ENCODE assay signal across 15 mouse cellular contexts in genomic region chr4:149461579-149462304, GRCm38 (mm10). TPM values are rescaled to one million over a fixed set of nuclear protein-coding genes. Genes with fewer than 3 reads are reported as not detected.
DNase-seq lines count a peak whose midpoint lies in the region; ATAC-seq and TF ChIP-seq lines count a peak whose summit lies in the region.
"Had no signal": no experiment of that assay in that cellular context is flagged by ENCODE, and none has a peak within 500 bp of the region (broad histone marks: within the 10 kb centered on the region; RNA-seq: fewer than 3 reads in every experiment).

No protein-coding gene starts in this region.

- no peak for TF ChIP-seq POLR2A in lung, adult 2 months (IDR thresholded peaks at IDR 0.05; ENCODE audit: borderline replicate concordance, extremely low read depth, low read depth, low read length)
- TF ChIP-seq POLR2A in cerebellum, adult 2 months (IDR thresholded peaks at IDR 0.05; ENCODE audit: borderline replicate concordance, insufficient read depth, low read length), result no peak

- H3K4me1 ChIP-seq in hindbrain, postnatal 0 days (ENCODE audit: insufficient read depth, low read length), result no peaks in the 10 kb centered on the region
- H3K4me1 ChIP-seq in hindbrain, embryonic 14.5 days (replicated peaks; ENCODE audit: control insufficient read depth, insufficient read depth, low read length), result no peaks in the 10 kb centered on the region
- H3K4me1 ChIP-seq in lung, adult 2 months (ENCODE audit: control insufficient read depth, insufficient read depth, low read length), result no peaks in the 10 kb centered on the region
- H3K4me1 ChIP-seq in cerebellum, adult 2 months (ENCODE audit: control insufficient read depth, insufficient read depth, low read length), result peaks cover 27% of the 10 kb centered on the region
- no peaks in the 10 kb centered on the region for H3K4me1 ChIP-seq in forebrain, postnatal 0 days (ENCODE audit: insufficient read depth)

- H3K27me3 ChIP-seq in hindbrain, postnatal 0 days (ENCODE audit: insufficient read depth, low read length), result no peaks in the 10 kb centered on the region
- no peaks in the 10 kb centered on the region for H3K27me3 ChIP-seq in hindbrain, embryonic 14.5 days (ENCODE audit: control insufficient read depth, insufficient read depth, low read length)
- H3K27me3 ChIP-seq in cerebellum, adult 2 months (ENCODE audit: control insufficient read depth, insufficient read depth, low read length), result no peaks in the 10 kb centered on the region
- no peaks in the 10 kb centered on the region for H3K27me3 ChIP-seq in forebrain, postnatal 0 days (ENCODE audit: insufficient read depth, low read length)
- H3K27me3 ChIP-seq: heart, embryonic 13.5 days; midbrain, embryonic 13.5 days had no signal

- DNase-seq in hindbrain, postnatal 0 days (ENCODE audit: low spot score), result peak; percentile 46
- no peak for DNase-seq in hindbrain, embryonic 14.5 days (ENCODE audit: low spot score)
- DNase-seq in lung, postnatal 36 days, result peak; percentile 8
- DNase-seq in lung, adult 2 months, result no peak
- DNase-seq in cerebellum, adult 2 months, result peak; percentile 81 to 87
- peak; percentile 42 for DNase-seq in retina, embryonic 14.5 days (ENCODE audit: low spot score)
- DNase-seq in forebrain, postnatal 0 days, result no peak

- H3K9me3 ChIP-seq in hindbrain, postnatal 0 days (ENCODE audit: low read length), result no peaks in the 10 kb centered on the region
- H3K9me3 ChIP-seq in hindbrain, embryonic 14.5 days (ENCODE audit: control insufficient read depth, low read length), result no peaks in the 10 kb centered on the region
- no peaks in the 10 kb centered on the region for H3K9me3 ChIP-seq in forebrain, postnatal 0 days (ENCODE audit: low read length)
- H3K9me3 ChIP-seq: heart, embryonic 13.5 days; midbrain, embryonic 13.5 days had no signal

- TF ChIP-seq CTCF in hindbrain, postnatal 0 days (IDR thresholded peaks at IDR 0.05; ENCODE audit: low read depth), result no peak
- TF ChIP-seq CTCF in lung, adult 2 months (IDR thresholded peaks at IDR 0.05; ENCODE audit: insufficient read depth, low read length), result no peak
- TF ChIP-seq CTCF in cerebellum, adult 2 months (IDR thresholded peaks at IDR 0.05; ENCODE audit: borderline replicate concordance, insufficient read depth, low read depth, low read length), result no peak
- TF ChIP-seq CTCF in forebrain, postnatal 0 days (IDR thresholded peaks at IDR 0.05; ENCODE audit: low read depth), result no peak

- no peak overlapping the region for H3K4me2 ChIP-seq in hindbrain, postnatal 0 days (ENCODE audit: low read depth, low read length)
- H3K4me2 ChIP-seq in hindbrain, embryonic 14.5 days (replicated peaks), result no peak overlapping the region
- H3K4me2 ChIP-seq in forebrain, postnatal 0 days (ENCODE audit: low read depth), result no peak overlapping the region
- H3K4me2 ChIP-seq: heart, embryonic 13.5 days; midbrain, embryonic 13.5 days had no signal

- WGBS in hindbrain, postnatal 0 days, result 56% methylated on average over 6 of the region's 7 CpGs
- WGBS in hindbrain, embryonic 14.5 days, result 63% methylated on average over 7 of the region's 7 CpGs
- WGBS in lung, adult 2 months, result 51% methylated on average over 7 of the region's 7 CpGs
- WGBS in cerebellum, adult 2 months, result 7% methylated on average over 6 of the region's 7 CpGs
- 60% methylated on average over 6 of the region's 7 CpGs for WGBS in forebrain, postnatal 0 days

- no peak overlapping the region for H3K4me3 ChIP-seq in hindbrain, postnatal 0 days (ENCODE audit: low read length)
- no peak overlapping the region for H3K4me3 ChIP-seq in hindbrain, embryonic 14.5 days (replicated peaks; ENCODE audit: low read length)
- H3K4me3 ChIP-seq in lung, adult 2 months (replicated peaks; ENCODE audit: extremely low read depth, low read depth, low read length), result no peak overlapping the region
- H3K4me3 ChIP-seq in cerebellum, adult 2 months (replicated peaks; ENCODE audit: insufficient read depth, low read depth, low read length), result peak overlapping the region; percentile 29
- no peak overlapping the region for H3K4me3 ChIP-seq in forebrain, postnatal 0 days (ENCODE audit: low read depth, low read length)
- H3K4me3 ChIP-seq: heart, embryonic 13.5 days; midbrain, embryonic 13.5 days had no signal

- H3K9ac ChIP-seq in hindbrain, postnatal 0 days (replicated peaks; ENCODE audit: low read length), result no peak overlapping the region
- H3K9ac ChIP-seq in hindbrain, embryonic 14.5 days, result no peak overlapping the region
- no peak overlapping the region for H3K9ac ChIP-seq in forebrain, postnatal 0 days
- H3K9ac ChIP-seq: midbrain, embryonic 13.5 days had no signal

- no peaks in the 10 kb centered on the region for H3K36me3 ChIP-seq in hindbrain, postnatal 0 days (ENCODE audit: insufficient read depth, low read length)
- H3K36me3 ChIP-seq in hindbrain, embryonic 14.5 days (replicated peaks; ENCODE audit: control insufficient read depth, insufficient read depth), result no peaks in the 10 kb centered on the region
- H3K36me3 ChIP-seq in forebrain, postnatal 0 days (ENCODE audit: insufficient read depth), result no peaks in the 10 kb centered on the region
- H3K36me3 ChIP-seq: heart, embryonic 13.5 days; midbrain, embryonic 13.5 days had no signal

- no peak for ATAC-seq in hindbrain, postnatal 0 days
- ATAC-seq in hindbrain, embryonic 14.5 days (ENCODE audit: low FRiP score), result no peak
- ATAC-seq in forebrain, postnatal 0 days, result no peak
- ATAC-seq: CD4-positive, CD25-positive, alpha-beta regulatory T cell, adult 4 months; forebrain, embryonic 16.5 days; midbrain, embryonic 13.5 days had no signal

- H3K27ac ChIP-seq in hindbrain, postnatal 0 days, result no peak overlapping the region
- H3K27ac ChIP-seq in hindbrain, embryonic 14.5 days, result no peak overlapping the region
- H3K27ac ChIP-seq in cerebellum, adult 2 months (ENCODE audit: insufficient read depth, low read length), result peak overlapping the region; percentile 96
- H3K27ac ChIP-seq in forebrain, postnatal 0 days (ENCODE audit: low read depth, low read length), result no peak overlapping the region
- H3K27ac ChIP-seq: heart, embryonic 13.5 days; midbrain, embryonic 13.5 days had no signal

RNA-seq across cellular contexts. Expression of gene Rbp7, which starts 7.0 kb away (rescaled TPM):
- not detected in 2 replicates for total RNA-seq in hindbrain, postnatal 0 days (2014; rRNA removed)
- 0.34 TPM in 1 of 2 replicates, not detected in the other for polyA plus RNA-seq in hindbrain, postnatal 0 days (2015; fragmentation: Nextera tagmentation; extraction: Ambion mirVana)
- polyA plus RNA-seq in hindbrain, embryonic 14.5 days (2014; fragmentation: Nextera tagmentation; extraction: Ambion mirVana), result not detected in 2 replicates
- polyA plus RNA-seq in lung, adult 2 months (2012; rRNA removed), result 2.1 and 2.2 TPM in 2 replicates
- polyA plus RNA-seq in cerebellum, adult 2 months (2012; rRNA removed), result 0.54 and 0.74 TPM in 2 replicates
- total RNA-seq in forebrain, postnatal 0 days (2014; rRNA removed), result not detected in 2 replicates
- polyA plus RNA-seq in forebrain, postnatal 0 days (2015; fragmentation: Nextera tagmentation; extraction: Ambion mirVana), result 0.30 and 0.49 TPM in 2 replicates
- polyA plus RNA-seq: CD4-positive, CD25-positive, alpha-beta regulatory T cell, adult 4 months; forebrain, embryonic 16.5 days; midbrain, embryonic 13.5 days; neural tube, embryonic 11.5 days had no signal

RNA-seq across cellular contexts. Expression of gene Tmem274, which starts 15.4 kb away (rescaled TPM):
- not detected in 2 replicates for total RNA-seq in hindbrain, postnatal 0 days (2014; rRNA removed)
- not detected in 2 replicates for polyA plus RNA-seq in hindbrain, postnatal 0 days (2015; fragmentation: Nextera tagmentation; extraction: Ambion mirVana)
- polyA plus RNA-seq in hindbrain, embryonic 14.5 days (2014; fragmentation: Nextera tagmentation; extraction: Ambion mirVana), result 0.37 TPM in 1 of 2 replicates, not detected in the other
- not detected in 2 replicates for polyA plus RNA-seq in lung, adult 2 months (2012; rRNA removed)
- polyA plus RNA-seq in cerebellum, adult 2 months (2012; rRNA removed), result 0.41 and 0.51 TPM in 2 replicates
- total RNA-seq in forebrain, postnatal 0 days (2014; rRNA removed), result not detected in 2 replicates
- polyA plus RNA-seq in forebrain, postnatal 0 days (2015; fragmentation: Nextera tagmentation; extraction: Ambion mirVana), result not detected in 2 replicates
- total RNA-seq: adrenal gland, adult 2 months; left cerebral cortex, postnatal 36 days had no signal
- polyA plus RNA-seq: adrenal gland, adult 2 months; forebrain, embryonic 16.5 days; heart, embryonic 13.5 days; neural tube, embryonic 11.5 days; urinary bladder, adult 2 months had no signal

RNA-seq across cellular contexts. Expression of gene Nmnat1, which starts 23.3 kb away (rescaled TPM):
- total RNA-seq in hindbrain, postnatal 0 days (2014; rRNA removed), result 8.4 and 9.9 TPM in 2 replicates
- 7.1 and 7.8 TPM in 2 replicates for polyA plus RNA-seq in hindbrain, postnatal 0 days (2015; fragmentation: Nextera tagmentation; extraction: Ambion mirVana)
- 7.5 and 8.2 TPM in 2 replicates for polyA plus RNA-seq in hindbrain, embryonic 14.5 days (2014; fragmentation: Nextera tagmentation; extraction: Ambion mirVana)
- polyA plus RNA-seq in lung, adult 2 months (2012; rRNA removed), result 4.1 and 4.5 TPM in 2 replicates
- 11.2 and 11.6 TPM in 2 replicates for polyA plus RNA-seq in cerebellum, adult 2 months (2012; rRNA removed)
- 3.6 and 6.5 TPM in 2 replicates for total RNA-seq in forebrain, postnatal 0 days (2014; rRNA removed)
- polyA plus RNA-seq in forebrain, postnatal 0 days (2015; fragmentation: Nextera tagmentation; extraction: Ambion mirVana), result 4.8 and 6.4 TPM in 2 replicates

RNA-seq across cellular contexts. Expression of gene Lzic, which starts 23.3 kb away (rescaled TPM):
- total RNA-seq in hindbrain, postnatal 0 days (2014; rRNA removed), result 32.2 and 33.5 TPM in 2 replicates
- polyA plus RNA-seq in hindbrain, postnatal 0 days (2015; fragmentation: Nextera tagmentation; extraction: Ambion mirVana), result 33.5 and 34.8 TPM in 2 replicates
- 49.9 and 52.5 TPM in 2 replicates for polyA plus RNA-seq in hindbrain, embryonic 14.5 days (2014; fragmentation: Nextera tagmentation; extraction: Ambion mirVana)
- polyA plus RNA-seq in lung, adult 2 months (2012; rRNA removed), result 9.6 and 11.6 TPM in 2 replicates
- 14.2 and 15.3 TPM in 2 replicates for polyA plus RNA-seq in cerebellum, adult 2 months (2012; rRNA removed)
- 44.2 and 62.5 TPM in 2 replicates for total RNA-seq in forebrain, postnatal 0 days (2014; rRNA removed)
- polyA plus RNA-seq in forebrain, postnatal 0 days (2015; fragmentation: Nextera tagmentation; extraction: Ambion mirVana), result 38.9 and 46.9 TPM in 2 replicates

RNA-seq across cellular contexts. Expression of gene Ube4b, which starts 35.2 kb away (rescaled TPM):
- 81.6 and 117 TPM in 2 replicates for total RNA-seq in hindbrain, postnatal 0 days (2014; rRNA removed)
- 44.3 and 48.1 TPM in 2 replicates for polyA plus RNA-seq in hindbrain, postnatal 0 days (2015; fragmentation: Nextera tagmentation; extraction: Ambion mirVana)
- 53.8 and 55.3 TPM in 2 replicates for polyA plus RNA-seq in hindbrain, embryonic 14.5 days (2014; fragmentation: Nextera tagmentation; extraction: Ambion mirVana)
- polyA plus RNA-seq in lung, adult 2 months (2012; rRNA removed), result 51.0 and 53.3 TPM in 2 replicates
- polyA plus RNA-seq in cerebellum, adult 2 months (2012; rRNA removed), result 123 and 132 TPM in 2 replicates
- 81.0 and 93.3 TPM in 2 replicates for total RNA-seq in forebrain, postnatal 0 days (2014; rRNA removed)
- 41.0 and 47.6 TPM in 2 replicates for polyA plus RNA-seq in forebrain, postnatal 0 days (2015; fragmentation: Nextera tagmentation; extraction: Ambion mirVana)

Comparison
In these comparisons a context has a peak if more than half of its experiments do, and no peak if none do; other contexts are left out.
1. DNase-seq: peak in hindbrain, postnatal 0 days (single experiment), lung, postnatal 36 days (single experiment), cerebellum, adult 2 months (2 of 2) and retina, embryonic 14.5 days (single experiment); none in hindbrain, embryonic 14.5 days (single experiment), lung, adult 2 months (single experiment) and forebrain, postnatal 0 days (single experiment).